Mouse (Mus musculus): ENCODE measurements around the gene Smpdl3a. TPM values are rescaled to one million over a fixed set of nuclear protein-coding genes. Genes with fewer than 3 reads are reported as not detected.

The Smpdl3a gene
- total RNA-seq, 4 experiments from 2014 or later, result 62.0 to 66.1 (median 63.8) TPM

DNA sequence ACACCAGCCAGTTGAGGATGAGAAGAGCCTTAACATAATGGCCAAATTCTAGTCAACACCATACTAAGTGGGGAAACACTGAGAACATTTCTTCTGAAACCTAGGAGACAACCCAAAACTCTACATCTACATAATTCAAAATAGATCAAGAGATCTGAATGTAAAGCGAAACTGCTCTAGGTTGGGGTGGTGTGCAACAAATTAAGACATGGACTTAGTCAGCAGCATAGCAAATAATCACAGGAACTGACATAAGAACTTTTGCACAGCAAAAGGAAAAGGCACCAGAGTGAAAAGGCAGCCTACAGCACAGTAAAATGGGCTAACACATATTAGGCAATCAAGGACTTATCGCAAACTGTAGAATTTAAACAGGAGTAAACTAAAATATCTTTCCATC is 25.1 kb downstream of the Smpdl3a start:
- DNase-seq (ENCODE audit: low spot score), result no peak

GRCm38 (mm10) chr10:57822473-57822872 is 28.3 kb downstream of the Smpdl3a start:
- DNase-seq (ENCODE audit: low spot score), result no peak

DNA sequence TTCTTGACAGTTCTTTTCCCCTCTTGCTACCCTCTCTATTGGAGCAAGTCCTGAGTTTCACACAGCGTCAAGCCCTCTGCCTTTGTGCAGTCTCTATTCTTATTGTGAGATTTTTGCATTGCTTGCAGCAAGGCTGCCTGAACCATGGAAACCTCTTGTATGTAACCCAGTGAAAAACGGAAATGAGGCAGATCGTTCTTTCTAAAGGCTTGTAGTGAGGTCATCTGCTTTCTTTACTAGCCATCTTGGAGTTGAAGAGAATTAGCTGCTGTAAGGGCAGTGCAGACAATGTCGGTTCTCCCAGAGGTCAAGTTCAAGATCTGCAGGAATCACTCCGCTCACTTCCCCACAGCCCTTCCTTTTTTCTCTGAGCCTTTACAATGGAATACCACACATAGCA is 34.5 kb downstream of the Smpdl3a start:
- DNase-seq (ENCODE audit: low spot score), result no peak

GRCm38 (mm10) chr10:57829621-57830020 is 35.5 kb downstream of the Smpdl3a start:
- DNase-seq (ENCODE audit: low spot score), result no peak

DNA sequence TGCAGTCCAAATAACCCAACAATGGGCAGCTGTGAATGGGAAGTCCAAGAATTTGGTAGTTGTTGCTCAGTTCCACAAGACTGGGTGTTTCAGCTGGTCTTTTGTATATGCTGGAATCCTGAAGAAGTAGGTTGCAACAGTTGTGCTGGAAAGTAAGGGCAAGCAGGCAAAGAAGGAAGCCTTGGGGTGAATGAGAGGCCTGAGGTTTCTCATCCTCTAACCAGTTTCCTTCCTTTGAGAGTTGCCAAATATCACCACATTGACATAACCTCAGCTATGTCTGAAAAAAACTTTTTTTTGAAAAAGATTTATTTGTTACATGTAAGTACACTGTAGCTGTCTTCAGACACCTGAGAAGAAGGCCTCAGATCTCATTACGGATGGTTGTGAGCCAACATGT is 41.0 kb downstream of the Smpdl3a start:
- DNase-seq (ENCODE audit: low spot score), result no peak

GRCm38 (mm10) chr10:57835982-57836381 is 41.8 kb downstream of the Smpdl3a start:
- DNase-seq (ENCODE audit: low spot score), result no peak

- peak; percentile 30 for DNase-seq (ENCODE audit: low spot score)
Measured at GRCm38 (mm10) chr10:57841638-57842509, 47.7 kb downstream of the Smpdl3a start.

DNA sequence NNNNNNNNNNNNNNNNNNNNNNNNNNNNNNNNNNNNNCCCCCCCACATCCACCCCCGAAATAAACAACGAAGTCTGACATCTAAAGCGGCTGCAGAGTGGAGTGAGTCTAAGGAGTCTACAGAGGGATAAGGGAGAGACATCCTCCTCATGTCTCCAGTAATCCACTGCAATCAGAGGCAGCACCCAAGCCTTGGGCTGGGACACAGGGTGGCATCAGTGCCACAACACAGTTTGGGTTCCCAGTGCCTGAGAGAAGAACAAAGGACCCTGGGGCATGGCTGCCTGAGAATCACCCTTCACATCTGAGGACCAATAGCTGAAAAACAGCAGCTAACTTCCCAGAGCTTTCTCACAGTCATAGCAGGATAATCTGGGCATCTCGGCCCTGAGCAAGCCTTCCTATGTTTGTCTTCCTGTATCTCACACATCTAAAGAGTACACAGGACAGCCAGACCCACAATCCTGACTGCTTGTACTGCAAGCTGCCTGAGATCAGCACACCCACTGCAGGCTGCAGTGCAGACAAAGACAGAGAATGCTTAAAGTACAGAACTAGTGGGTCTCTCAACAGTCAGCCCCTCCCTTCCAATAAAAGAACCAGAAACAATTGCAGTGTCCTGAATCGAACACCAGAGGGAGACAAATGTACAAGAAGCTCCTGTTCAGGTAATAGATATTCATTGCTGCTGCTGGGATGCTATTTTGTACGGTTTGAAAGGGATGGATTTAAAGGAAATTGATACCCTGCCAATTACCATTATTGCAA is 54.0 kb downstream of the Smpdl3a start:
- DNase-seq (ENCODE audit: low spot score), result no peak

Other genes starting within 250 kb of the Smpdl3a start
- 1 to 10 TPM in 2 of 4 experiments, under 1 TPM in 2; 0.68 to 2.2 (median 1.3) TPM for gene Pkib, start 162.4 kb upstream of the Smpdl3a start, total RNA-seq (2022)
- under 1 TPM in 1 of 4 experiments, not detected in 3; 0.34 TPM for gene Fabp7, start 9.5 kb upstream of the Smpdl3a start, total RNA-seq (2022)